Mouse (Mus musculus): ENCODE data around the gene Ckap2. TPM values are rescaled to one million over a fixed set of nuclear protein-coding genes. Genes with fewer than 3 reads are reported as not detected.
"Not testable (repeated sequence)": the region's sequence is repeated elsewhere in the genome, so short reads cannot be mapped to it uniquely, and the experiment has no call there.

The Ckap2 gene
- polyA plus RNA-seq, 1 experiment from 2014 or later = 37.5 TPM

GRCm38 (mm10) chr8:22143764-22144491 lies 41.7 kb downstream of the Ckap2 start:
- no peaks in the 10 kb centered on the region for H3K27me3 ChIP-seq (ENCODE audit: insufficient read depth, poor library complexity, severe bottlenecking)
- DNase-seq (ENCODE audit: low spot score) = no peak
- H3K9me3 ChIP-seq = no peaks in the 10 kb centered on the region
- no peak overlapping the region for H3K27ac ChIP-seq
- H3K36me3 ChIP-seq = peaks cover 37% of the 10 kb centered on the region
- H3K4me1 ChIP-seq (replicated peaks) = no peaks in the 10 kb centered on the region
- H3K4me3 ChIP-seq = no peak overlapping the region
- 72% methylated on average over 1 of the region's 1 CpGs for WGBS

- no peak for DNase-seq (ENCODE audit: low spot score)
These were observed 43.0 kb downstream of the Ckap2 start for GRCm38 (mm10) chr8:22142592-22142991.

GRCm38 (mm10) chr8:22141836-22142385 lies 43.7 kb downstream of the Ckap2 start:
- no peaks in the 10 kb centered on the region for H3K27me3 ChIP-seq (ENCODE audit: insufficient read depth, poor library complexity, severe bottlenecking)
- H3K27ac ChIP-seq = no peak overlapping the region
- no peaks in the 10 kb centered on the region for H3K9me3 ChIP-seq
- H3K36me3 ChIP-seq = peaks cover 23% of the 10 kb centered on the region
- no peaks in the 10 kb centered on the region for H3K4me1 ChIP-seq (replicated peaks)
- no peak overlapping the region for H3K4me3 ChIP-seq
- DNase-seq (ENCODE audit: low spot score) = no peak
- WGBS = 89% methylated on average over 4 of the region's 4 CpGs

More at GRCm38 (mm10) chr8:22142592-22142991, 43.0 kb downstream of the Ckap2 start:
- no peak overlapping the region for H3K4me3 ChIP-seq
- no peaks in the 10 kb centered on the region for H3K27me3 ChIP-seq (ENCODE audit: insufficient read depth, poor library complexity, severe bottlenecking)
- WGBS = 74% methylated on average over 4 of the region's 4 CpGs
- H3K27ac ChIP-seq = no peak overlapping the region
- H3K9me3 ChIP-seq = no peaks in the 10 kb centered on the region
- no peaks in the 10 kb centered on the region for H3K4me1 ChIP-seq (replicated peaks)
- peaks cover 25% of the 10 kb centered on the region for H3K36me3 ChIP-seq

GRCm38 (mm10) chr8:22136462-22136861 lies 49.2 kb downstream of the Ckap2 start:
- H3K27me3 ChIP-seq (ENCODE audit: insufficient read depth, poor library complexity, severe bottlenecking); H3K27ac ChIP-seq; H3K4me3 ChIP-seq; H3K4me1 ChIP-seq (replicated peaks); DNase-seq (ENCODE audit: low spot score); H3K9me3 ChIP-seq: not testable (repeated sequence)
- H3K36me3 ChIP-seq = peaks cover 29% of the 10 kb centered on the region
- 93% methylated on average over 9 of the region's 9 CpGs for WGBS

- Histone ChIP-seq H3K27me3 (ENCODE audit: insufficient read depth, poor library complexity, severe bottlenecking) (no peaks in the 10 kb centered on the region), H3K27ac (no peak overlapping the region), H3K4me3 (no peak overlapping the region), H3K9me3 (no peaks in the 10 kb centered on the region), H3K4me1 (replicated peaks) (no peaks in the 10 kb centered on the region), H3K36me3 (peaks cover 21% of the 10 kb centered on the region)
- WGBS = 82% methylated on average over 5 of the region's 5 CpGs
- DNase-seq (ENCODE audit: low spot score) = no peak
These were observed 50.9 kb downstream of the Ckap2 start for GRCm38 (mm10) chr8:22134750-22135135.

GRCm38 (mm10) chr8:22134078-22134749 lies 51.4 kb downstream of the Ckap2 start:
- H3K9me3 ChIP-seq = no peaks in the 10 kb centered on the region
- no peak for DNase-seq (ENCODE audit: low spot score)
- H3K4me3 ChIP-seq = no peak overlapping the region
- H3K27ac ChIP-seq = no peak overlapping the region
- H3K4me1 ChIP-seq (replicated peaks) = no peaks in the 10 kb centered on the region
- 92% methylated on average over 7 of the region's 7 CpGs for WGBS
- peaks cover 22% of the 10 kb centered on the region for H3K36me3 ChIP-seq
- no peaks in the 10 kb centered on the region for H3K27me3 ChIP-seq (ENCODE audit: insufficient read depth, poor library complexity, severe bottlenecking)

GRCm38 (mm10) chr8:22132062-22132461 lies 53.6 kb downstream of the Ckap2 start:
- Histone ChIP-seq H3K4me1 (replicated peaks) (no peaks in the 10 kb centered on the region), H3K9me3 (no peaks in the 10 kb centered on the region), H3K27ac (no peak overlapping the region), H3K36me3 (peaks cover 42% of the 10 kb centered on the region), H3K4me3 (no peak overlapping the region), H3K27me3 (ENCODE audit: insufficient read depth, poor library complexity, severe bottlenecking) (no peaks in the 10 kb centered on the region)
- DNase-seq (ENCODE audit: low spot score) = no peak
- WGBS = 91% methylated on average over 12 of the region's 12 CpGs

GRCm38 (mm10) chr8:22124220-22125152 lies 61.1 kb downstream of the Ckap2 start, which contains the start of gene Nek5:
Gene Nek5 (minus strand): TSS chr8:22125053.
- peaks cover 12% of the 10 kb centered on the region for H3K4me1 ChIP-seq (replicated peaks)
- 1% methylated on average over 29 of the region's 29 CpGs for WGBS
- H3K27me3 ChIP-seq (ENCODE audit: insufficient read depth, poor library complexity, severe bottlenecking) = no peaks in the 10 kb centered on the region
- H3K4me3 ChIP-seq = peak within 1 kb of the TSS; percentile 59
- H3K27ac ChIP-seq = no peak within 1 kb of the TSS
- no peaks in the 10 kb centered on the region for H3K9me3 ChIP-seq
- DNase-seq (ENCODE audit: low spot score) = peak; percentile 68
- peaks cover 29% of the 10 kb centered on the region for H3K36me3 ChIP-seq

Other genes with a start within 250 kb of the Ckap2 start
- gene Defb35, start 247.5 kb downstream of the Ckap2 start, polyA plus RNA-seq (2016; fragmentation: Nextera tagmentation; extraction: Ambion mirVana) = not detected in 2 replicates
- gene Defb13, start 239.1 kb downstream of the Ckap2 start, polyA plus RNA-seq (2016; fragmentation: Nextera tagmentation; extraction: Ambion mirVana) = not detected in 2 replicates
- not detected in 2 replicates for gene Fam90a1a, start 227.1 kb downstream of the Ckap2 start, polyA plus RNA-seq (2016; fragmentation: Nextera tagmentation; extraction: Ambion mirVana)
- gene Ccdc70, start 216.0 kb downstream of the Ckap2 start, polyA plus RNA-seq (2016; fragmentation: Nextera tagmentation; extraction: Ambion mirVana) = not detected in 2 replicates
- gene Atp7b, start 125.5 kb downstream of the Ckap2 start, polyA plus RNA-seq (2016; fragmentation: Nextera tagmentation; extraction: Ambion mirVana) = 2.5 TPM in 2 replicates
- gene Alg11, start 125.1 kb downstream of the Ckap2 start, polyA plus RNA-seq (2016; fragmentation: Nextera tagmentation; extraction: Ambion mirVana) = 30.3 and 34.4 TPM in 2 replicates
- gene Nek5, start 60.8 kb downstream of the Ckap2 start, polyA plus RNA-seq (2016; fragmentation: Nextera tagmentation; extraction: Ambion mirVana) = 0.29 and 0.69 TPM in 2 replicates
- gene Nek3, start 19.4 kb downstream of the Ckap2 start, polyA plus RNA-seq (2016; fragmentation: Nextera tagmentation; extraction: Ambion mirVana) = 7.6 and 9.1 TPM in 2 replicates
- 31.1 and 38.2 TPM in 2 replicates for gene Vps36, start 7.0 kb upstream of the Ckap2 start, polyA plus RNA-seq (2016; fragmentation: Nextera tagmentation; extraction: Ambion mirVana)
- gene Thsd1, start 41.5 kb upstream of the Ckap2 start, polyA plus RNA-seq (2016; fragmentation: Nextera tagmentation; extraction: Ambion mirVana) = 9.2 and 11.4 TPM in 2 replicates
- not detected in 2 replicates for gene Tpte, start 97.6 kb upstream of the Ckap2 start, polyA plus RNA-seq (2016; fragmentation: Nextera tagmentation; extraction: Ambion mirVana)
- gene Slc25a15, start 212.8 kb upstream of the Ckap2 start, polyA plus RNA-seq (2016; fragmentation: Nextera tagmentation; extraction: Ambion mirVana) = 14.6 and 17.0 TPM in 2 replicates
- 38.4 and 40.8 TPM in 2 replicates for gene Mrps31, start 225.5 kb upstream of the Ckap2 start, polyA plus RNA-seq (2016; fragmentation: Nextera tagmentation; extraction: Ambion mirVana)